Mouse (Mus musculus): ENCODE data around the gene Akt2.
"Not testable (repeated sequence)": the region's sequence is repeated elsewhere in the genome, so short reads cannot be mapped to it uniquely, and the experiment has no call there.

Gene Akt2

DNA sequence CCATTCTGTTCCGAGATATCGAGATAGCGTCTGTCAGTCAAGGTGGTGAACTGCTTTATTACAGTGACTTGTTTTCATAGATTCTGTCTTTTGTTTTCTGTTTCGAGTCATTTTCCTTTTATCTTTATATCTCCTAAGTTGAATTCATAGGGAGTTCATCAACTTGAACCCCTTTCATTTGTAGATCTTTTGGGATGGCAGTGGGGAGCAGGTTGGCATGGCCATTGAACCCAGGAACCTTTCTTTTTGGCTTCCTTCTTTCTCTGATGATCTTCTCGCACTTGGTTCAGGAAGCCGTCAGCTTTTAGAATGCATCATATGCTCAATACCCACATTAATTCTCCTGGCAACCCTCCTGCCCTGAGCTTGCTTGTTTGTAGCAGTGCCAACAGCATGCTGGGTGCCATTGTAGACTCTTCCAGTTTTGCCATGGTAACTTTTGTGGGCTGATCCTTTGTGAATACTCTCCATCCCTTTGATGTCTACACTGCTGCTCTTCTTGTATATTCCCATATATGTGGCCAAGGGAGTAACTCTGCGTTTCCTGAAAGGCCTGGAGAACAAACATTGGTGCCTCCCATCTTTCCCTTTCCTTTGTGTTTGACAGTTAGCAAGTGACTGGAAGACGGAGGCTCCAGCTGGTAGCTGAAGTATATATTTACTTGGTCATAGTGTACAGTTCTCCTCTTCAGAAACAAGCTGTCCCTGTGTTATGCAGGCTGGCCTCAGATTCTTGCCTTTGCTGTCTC, 22.6 kb downstream of the Akt2 start:
- no peak for DNase-seq (ENCODE audit: low spot score)

DNA sequence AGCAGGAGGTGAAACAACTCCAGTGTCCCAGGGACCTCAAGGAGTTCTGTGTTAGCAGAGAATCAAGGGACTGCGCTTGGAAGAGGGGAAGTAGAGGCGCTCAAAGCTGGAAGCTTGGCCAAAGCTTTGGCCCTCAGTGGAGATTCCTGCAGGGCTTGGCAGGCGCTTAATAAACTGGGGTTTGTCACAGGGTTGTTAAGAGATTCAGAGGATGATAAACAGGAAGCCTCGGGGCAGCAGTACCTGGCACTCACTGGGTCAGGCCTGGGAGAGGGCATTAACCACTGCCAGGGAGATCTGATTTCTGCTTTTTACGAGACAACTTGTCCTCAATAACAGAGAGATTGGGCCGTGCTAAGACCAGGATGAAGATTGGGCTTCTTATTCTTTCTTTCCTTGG, 29.7 kb downstream of the Akt2 start:
- no peak for DNase-seq (ENCODE audit: low spot score)

DNA sequence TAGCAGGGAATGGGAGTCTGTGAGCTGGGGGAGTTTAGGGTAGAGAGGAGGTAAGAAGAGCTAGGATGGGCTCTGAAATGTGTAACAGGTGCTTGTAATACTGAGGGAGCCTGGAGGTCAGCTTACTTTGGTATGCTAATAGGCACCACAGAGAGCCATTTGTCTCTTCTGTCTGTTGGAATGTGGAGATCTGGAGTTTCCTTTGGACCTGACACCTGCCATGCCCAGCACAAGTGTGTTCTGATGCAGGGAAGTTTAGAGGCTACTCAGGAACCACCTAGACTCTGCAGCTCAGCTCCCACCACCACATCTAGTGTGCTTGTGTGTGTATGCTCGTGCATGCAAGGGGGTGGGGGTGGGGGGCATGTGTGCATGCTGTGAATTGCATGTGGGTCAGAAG, 30.9 kb downstream of the Akt2 start:
- no peak for DNase-seq (ENCODE audit: low spot score)

DNA sequence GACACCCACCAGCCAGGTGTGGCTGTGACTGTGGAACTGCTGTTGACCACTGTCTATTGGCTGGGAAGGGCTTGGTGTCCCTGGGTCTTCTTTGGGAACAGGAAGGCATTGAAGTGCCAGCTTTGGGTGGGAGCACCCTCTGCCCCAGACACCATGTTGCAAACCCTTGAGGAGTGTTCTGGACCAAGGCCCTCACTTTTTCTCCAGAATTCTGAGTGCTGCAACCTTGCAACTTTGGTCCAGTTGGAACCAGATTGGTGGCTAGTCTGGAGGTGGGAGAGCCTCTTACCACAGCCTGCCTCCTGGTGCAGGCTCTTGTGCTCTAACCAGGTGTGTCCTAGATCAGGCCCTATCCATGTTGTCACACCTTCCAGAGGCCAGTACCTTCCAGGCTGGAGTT, 33.6 kb downstream of the Akt2 start:
- no peak for DNase-seq (ENCODE audit: low spot score)

DNA sequence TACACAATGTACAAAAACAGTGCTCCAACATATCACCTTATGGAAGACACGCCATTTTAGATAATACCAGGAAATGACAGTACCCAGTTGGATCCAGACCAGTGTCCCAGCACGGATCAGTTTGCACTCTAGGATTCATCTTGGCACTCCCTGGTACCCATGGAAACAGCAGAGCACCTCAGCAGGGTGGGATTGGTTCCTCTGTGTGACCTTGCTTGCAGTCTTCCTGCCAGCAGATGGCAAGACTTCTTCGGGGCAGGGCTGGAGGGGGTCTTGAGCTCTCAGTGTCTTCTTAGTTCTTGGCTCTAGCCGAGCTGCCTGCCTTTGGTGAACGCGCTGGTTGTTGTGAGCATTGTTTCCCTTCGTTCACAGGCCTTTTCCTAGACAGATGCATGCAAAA, 36.4 kb downstream of the Akt2 start:
- DNase-seq (ENCODE audit: low spot score): no peak

DNA sequence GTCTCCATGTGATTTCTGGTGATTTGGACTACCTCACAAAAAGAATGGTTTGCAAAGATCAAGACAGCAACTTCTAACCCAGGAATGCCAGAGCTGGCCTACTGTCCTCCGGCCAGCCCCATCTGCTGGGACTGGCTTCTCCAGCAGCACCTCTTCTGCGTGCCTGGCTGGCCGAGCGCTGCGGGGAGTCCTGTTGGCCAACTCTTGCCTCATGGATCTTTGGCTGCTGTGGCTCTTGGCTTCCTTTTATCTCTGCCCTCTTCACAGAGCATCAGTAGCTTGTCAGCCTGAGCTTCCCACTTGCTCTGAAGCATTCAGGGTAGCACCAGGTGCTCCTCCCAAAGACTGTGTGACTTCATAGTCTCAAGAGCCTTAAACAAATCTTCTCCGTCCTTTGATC, 36.8 kb downstream of the Akt2 start:
- DNase-seq (ENCODE audit: low spot score): no peak

DNA sequence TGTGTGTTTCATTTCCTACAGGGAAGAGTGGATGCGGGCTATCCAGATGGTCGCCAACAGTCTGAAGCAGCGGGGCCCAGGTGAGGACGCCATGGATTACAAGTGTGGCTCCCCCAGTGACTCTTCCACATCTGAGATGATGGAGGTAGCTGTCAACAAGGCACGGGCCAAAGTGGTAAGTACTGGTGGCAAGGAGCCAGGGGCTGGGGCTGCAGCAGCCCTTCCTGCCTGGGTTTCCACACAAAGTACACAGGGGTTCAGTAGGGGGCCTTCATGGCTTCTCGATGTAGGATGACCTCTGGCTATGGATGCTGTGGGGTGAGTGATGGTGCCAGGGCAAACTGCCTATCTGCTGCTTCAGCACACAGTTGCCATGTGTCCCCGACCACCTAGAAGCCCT, 37.5 kb downstream of the Akt2 start:
- DNase-seq (ENCODE audit: low spot score): not testable (repeated sequence)

DNA sequence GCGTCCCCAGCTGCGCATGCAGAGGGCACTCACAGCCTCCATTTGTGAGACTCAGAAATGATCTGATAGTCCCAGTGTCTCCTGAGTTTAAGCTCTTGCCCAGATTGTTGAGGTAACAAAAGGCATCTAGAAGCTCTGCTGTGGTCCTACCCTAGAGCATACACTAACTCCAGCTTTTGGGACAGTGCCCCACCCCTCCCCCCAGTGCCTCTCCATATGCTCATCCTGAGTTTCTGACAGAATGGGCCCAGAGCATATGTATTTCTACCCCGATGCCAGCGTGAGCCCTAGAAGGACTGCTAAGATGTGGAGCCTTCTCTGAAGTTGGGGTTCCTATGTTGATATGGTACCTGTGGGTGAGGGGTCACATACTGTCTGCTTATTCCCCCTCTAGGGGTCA, 40.1 kb downstream of the Akt2 start:
- no peak for DNase-seq (ENCODE audit: low spot score)

DNA sequence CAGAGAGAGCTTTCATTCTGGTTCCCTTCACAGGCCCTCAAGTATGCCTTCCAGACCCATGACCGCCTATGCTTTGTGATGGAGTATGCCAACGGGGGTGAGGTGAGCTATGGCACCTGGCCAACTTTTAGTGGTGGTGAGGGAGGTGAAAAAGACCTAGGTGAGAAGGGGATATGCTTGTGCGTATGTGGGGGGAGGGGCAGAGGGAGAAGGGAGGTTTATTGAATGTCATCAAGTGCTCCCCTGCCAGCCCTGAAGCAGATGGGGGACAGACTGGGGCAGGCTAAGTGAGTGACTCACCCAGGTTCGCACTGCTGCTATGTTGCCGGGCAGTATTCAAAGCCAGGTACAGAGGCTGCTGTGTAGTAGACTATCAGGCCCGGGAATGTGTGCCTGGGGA, 41.8 kb downstream of the Akt2 start:
- no peak for DNase-seq (ENCODE audit: low spot score)

DNA sequence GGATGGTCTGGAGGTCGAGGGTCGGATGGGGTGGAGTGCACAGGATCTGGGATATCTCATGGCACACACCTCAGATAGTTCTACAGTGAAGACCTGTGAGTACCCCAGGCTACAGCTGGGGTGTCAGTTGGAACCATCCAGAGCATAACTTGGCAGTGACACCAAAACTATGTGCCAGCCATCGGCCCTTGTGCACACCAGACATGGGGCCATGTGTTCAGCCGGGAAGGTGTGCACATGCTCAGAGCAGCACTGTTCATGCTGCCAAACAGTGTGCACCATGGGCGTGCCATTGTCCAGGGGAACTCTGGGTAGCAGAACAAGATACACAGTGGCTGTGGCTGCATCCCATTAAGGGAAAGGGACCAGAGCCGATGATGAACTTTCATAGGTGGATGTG, 43.3 kb downstream of the Akt2 start:
- DNase-seq (ENCODE audit: low spot score): no peak

DNA sequence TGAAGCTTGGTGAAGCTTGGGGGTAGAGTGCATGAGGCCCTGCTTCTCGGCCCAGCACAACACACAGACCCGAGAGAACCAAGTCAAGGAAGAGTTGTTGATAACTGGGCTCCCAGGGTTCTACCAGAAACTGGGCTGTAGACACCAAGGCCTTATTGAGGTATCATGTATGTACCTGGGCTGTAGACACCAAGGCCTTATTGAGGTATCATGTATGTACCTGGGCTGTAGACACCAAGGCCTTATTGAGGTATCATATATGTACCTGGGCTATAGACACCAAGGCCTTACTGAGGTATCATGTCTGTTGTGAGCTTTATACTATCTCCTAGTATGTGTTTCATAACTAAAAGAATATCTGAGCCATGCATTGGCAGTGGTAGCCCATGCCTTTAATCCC, 43.7 kb downstream of the Akt2 start:
- not testable (repeated sequence) for DNase-seq (ENCODE audit: low spot score)

DNA sequence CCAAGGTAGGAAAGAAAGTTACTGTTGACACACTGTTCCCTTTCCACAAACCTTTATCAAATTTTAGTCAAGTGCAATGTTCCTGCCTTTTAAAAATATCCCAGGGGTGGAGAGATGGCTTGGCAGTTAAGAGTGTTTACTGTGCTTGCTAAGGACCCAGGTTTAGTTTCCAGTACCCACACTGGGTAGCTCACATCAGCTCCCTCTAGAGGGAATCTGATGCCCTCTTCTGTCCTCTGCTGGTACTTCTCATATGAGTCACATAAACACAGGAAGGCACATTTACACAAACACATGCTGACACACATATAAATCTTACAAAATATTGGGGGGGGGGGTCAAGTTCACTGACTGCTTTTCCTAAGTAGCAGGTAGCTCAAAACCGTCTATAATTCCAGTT, 53.1 kb downstream of the Akt2 start:
- DNase-seq (ENCODE audit: low spot score): no peak

DNA sequence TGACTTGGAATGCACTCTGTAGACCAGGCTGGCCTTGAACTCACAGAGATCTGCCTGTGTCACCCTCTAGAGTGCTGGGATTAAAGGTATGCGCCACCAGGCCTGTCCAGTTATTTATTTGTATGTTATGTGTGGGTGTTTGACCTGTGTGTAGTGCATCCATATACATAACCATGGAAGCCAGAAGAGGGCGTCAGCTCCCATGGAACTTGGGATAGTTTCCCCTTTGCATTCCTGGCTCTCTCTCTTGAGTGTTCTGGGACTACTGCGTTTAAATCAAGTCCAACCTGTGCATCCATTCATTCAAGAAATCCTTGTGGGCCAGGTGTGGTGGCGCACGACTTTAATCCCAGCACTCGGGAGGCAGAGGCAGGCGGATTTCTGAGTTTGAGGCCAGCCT, 55.2 kb downstream of the Akt2 start:
- DNase-seq (ENCODE audit: low spot score): no peak

DNA sequence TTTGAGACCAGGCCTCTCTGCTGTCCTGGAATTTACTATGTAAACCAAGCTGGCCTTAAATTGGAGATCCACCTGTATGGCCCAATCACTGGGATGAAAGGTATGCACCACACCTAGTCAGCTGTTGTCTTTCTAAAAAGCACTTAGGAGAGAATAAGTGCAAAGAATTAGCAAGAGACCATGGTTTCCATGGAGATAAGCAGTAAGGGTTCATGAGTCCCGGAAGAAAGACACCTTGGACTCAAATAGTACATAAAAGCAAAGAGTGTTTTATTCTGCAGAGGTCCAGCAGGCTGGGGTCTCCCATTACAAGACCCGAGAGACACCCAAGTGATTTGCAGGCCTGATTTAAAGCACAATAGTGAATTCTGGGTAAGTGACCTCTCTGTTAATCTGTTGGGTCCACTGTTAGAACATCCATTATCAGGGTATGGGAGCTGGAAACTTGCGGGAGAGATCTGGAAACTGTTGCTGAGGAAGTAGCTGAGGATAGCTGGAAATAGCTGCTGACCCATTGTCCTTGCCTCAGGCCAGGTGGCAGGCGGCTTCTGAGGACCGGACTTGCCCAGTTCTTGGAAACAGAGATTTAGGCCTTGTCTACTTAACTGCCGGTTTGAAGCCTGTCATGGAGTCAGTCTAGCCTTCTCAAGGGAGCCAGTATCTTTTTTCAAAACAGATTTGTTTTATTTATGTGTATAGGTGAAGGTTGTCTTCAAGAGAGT, 56.1 kb downstream of the Akt2 start:
- no peak for DNase-seq (ENCODE audit: low spot score)

DNA sequence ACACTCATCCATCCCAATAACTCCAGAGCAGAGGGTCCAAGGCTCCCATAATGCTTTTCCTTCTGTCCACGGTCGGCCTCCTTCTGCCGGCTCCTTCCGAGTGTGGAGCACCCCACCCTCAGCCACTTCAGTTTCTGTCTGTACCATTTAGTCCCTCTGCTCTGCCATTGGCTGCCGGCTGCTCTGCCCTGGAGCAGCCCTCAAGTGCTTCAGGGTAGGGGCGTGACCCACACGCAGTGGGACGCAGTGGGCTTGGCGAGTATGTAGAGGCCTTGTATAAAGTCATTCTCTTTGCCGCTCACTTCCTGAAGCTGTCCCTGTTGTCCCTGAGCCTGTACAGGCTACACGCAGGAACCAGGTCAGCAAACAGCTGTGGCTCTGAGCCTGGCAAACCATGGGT, 58.4 kb downstream of the Akt2 start:
- no peak for DNase-seq (ENCODE audit: low spot score)

DNA sequence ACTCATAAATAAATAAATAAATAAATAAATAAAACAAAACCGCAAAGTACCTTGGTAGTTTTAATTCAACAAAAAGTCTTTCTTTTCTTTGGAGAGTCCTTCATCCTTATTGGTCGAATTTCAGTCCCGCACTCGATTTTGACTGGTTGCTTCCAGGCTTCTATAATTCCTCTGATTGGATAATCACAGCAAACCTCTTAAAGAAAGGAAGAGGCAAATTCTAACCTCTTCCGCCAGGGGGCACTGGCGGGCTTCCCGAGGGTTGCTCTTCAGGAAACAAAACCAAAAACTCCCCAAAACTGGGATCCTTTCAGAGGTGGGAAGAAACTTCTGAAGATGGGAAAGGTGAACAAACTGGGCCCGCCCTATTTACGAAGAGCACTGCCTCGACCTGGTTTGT, 59.6 kb downstream of the Akt2 start:
- no peak for DNase-seq (ENCODE audit: low spot score)

DNA sequence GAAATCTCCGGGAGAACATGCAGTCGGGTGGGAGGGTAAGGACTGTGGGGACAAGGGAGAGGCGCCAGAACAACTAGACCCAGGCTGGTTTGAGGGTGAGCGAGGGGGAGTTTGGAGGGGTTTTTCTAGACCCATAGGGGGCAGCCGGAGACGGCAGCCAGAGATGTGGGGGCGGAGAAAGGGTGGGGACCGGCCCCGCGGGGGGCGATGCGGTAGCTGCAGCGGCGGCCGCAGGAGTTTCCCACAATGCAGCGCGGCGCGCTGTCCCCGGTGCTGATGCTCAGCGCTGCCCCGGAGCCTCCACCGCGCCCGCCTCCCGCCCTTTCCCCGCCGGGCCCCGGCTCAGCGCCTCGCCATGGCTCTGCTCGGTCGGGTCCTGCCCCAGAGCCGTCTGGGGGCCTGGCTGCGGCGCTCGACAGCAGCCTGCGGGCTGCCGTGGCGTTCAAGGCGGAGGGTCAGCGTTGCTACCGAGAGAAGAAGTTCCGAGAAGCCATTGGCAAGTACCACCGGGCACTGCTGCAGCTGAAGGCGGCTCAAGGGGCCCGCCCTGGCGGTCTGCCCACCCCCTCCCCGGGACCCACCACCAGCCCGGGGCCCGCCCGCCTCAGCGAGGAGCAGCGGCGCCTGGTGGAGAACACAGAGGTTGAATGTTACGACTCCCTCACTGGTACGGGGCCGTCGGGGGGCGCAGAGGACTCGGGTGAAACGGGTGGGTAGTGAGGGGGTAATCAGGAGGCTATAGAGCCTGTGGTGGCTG, 62.5 kb downstream of the Akt2 start, which contains the start of gene Ttc9b:
TSS of gene Ttc9b (plus strand) at position 235 of the 757 bp plus-strand sequence.
- no peak for DNase-seq (ENCODE audit: low spot score)

DNA sequence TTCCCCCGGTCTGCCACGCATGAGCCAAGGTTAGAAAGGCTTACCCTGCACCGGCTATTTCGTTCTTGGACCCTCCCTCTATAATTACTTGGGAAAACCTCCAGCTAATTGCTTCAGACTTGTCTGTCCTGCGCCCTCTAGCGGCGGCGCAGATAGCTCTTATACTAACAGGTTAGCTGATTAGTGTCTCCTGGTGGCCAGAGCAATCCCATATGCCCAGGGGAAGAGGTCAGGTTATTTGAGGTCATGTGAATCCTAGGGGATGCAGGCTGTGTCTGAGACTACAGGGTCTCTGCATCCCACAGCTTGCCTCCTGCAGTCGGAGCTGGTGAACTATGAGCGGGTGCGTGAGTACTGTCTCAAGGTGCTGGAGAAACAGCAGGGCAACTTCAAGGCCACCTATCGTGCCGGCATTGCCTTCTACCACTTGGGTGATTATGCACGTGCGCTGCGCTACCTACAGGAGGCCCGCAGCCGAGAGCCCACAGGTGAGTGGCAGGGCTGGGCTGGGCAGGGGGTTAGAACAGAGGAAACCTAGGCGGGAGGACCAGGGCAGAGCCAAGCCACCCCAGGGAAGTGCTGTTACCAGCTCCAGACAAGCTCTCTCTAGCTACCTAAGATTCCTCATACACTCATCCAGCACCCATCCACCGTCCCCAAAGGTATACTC, 63.4 kb downstream of the Akt2 start:
- no peak for DNase-seq (ENCODE audit: low spot score)

DNA sequence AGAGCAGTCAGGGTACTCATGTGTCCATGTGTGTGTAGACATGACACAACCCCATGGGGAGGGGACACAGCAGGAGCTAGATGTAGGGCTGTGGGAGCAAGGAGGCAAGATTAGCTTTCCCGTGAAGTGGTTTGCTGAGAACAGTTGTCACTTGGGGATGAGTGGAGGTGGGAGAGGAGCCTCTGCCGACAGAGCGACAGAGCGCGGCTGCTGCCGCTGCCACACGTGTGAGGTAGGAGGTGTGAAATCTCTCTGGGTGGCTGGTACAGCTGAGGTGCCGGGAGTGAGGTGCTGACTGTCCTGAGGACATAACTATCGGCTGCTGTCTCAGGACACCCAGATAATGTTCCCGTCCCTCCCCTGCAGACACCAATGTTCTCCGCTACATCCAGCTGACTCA, 64.2 kb downstream of the Akt2 start:
- no peak for DNase-seq (ENCODE audit: low spot score)

DNA sequence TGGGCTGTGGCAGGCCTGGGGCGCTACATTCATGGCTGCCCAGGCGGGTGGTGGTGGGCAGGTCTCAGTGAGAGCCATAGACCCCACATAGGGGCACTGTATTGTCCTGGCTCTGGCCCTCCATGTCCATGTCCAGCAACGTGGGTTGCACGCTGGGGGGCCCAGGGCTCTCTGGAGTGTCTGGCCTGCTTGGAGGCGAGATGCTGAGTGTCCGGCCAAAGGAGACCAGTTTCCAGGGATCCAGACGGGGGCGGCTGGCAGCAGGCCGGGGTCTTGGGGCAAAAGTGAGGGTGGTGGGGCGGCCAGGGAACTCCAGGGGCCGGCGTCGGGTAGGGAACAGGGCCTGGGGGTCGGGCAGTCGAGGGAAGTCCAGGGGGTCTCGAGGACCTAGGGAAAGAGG, 65.2 kb downstream of the Akt2 start:
- DNase-seq (ENCODE audit: low spot score): no peak

DNA sequence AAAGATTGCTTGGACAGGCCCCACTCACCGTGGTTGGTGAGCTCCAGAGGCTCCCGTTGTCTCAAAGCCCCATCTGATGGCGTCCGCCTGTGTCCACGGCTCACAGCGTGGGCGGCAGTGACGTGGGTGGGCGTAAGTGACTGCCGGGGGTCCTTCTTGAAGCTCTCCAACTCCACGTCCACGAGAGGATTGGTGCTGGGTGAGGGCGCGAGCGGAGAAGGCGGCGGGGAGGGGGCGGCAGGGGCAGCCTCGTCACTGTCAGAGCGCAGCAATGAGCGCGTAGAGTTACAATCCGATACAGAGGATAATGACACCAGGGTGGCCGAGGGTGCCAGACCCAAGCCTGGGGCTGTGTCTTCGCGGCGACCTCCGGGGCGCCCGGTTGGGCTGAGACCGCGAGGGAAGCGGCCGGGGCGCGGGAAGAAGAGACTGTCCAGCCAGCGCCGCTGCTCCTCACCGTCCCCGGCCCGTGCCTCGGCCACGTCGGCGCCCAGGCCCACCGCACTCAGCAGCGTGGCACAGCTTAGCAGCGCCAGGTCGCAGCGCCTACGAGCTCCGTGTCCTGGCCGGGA, 66.6 kb downstream of the Akt2 start:
- no peak for DNase-seq (ENCODE audit: low spot score)

Measured in urinary bladder, postnatal 10 days (tissue).